Mouse (Mus musculus) myocyte (in vitro differentiated cells): ENCODE results near the gene Gm28635.

Source experiments
- MAX ChIP-seq: IDR thresholded peaks from one replicate; pipeline ENCODE4 v1.6.1; 2011; ENCODE audit warnings: low read depth, mild to moderate bottlenecking, control low read depth
- MYOG ChIP-seq, 3 experiments: IDR thresholded peaks; one replicate each; pipeline ENCODE4 v1.6.1; 2011; ENCODE audit warnings: control low read depth in 2 of 3, low read depth in 2 of 3, mild to moderate bottlenecking in 2 of 3; ENCODE audit not compliant: insufficient read length in 2 of 3, control insufficient read depth in 1 of 3, insufficient read depth in 1 of 3
- POLR2A ChIP-seq: IDR thresholded peaks from one replicate; pipeline ENCODE4 v1.6.1; 2011; ENCODE audit warnings: low read depth, mild to moderate bottlenecking, control low read depth, moderate library complexity; ENCODE audit not compliant: insufficient read length
- POLR2AphosphoS2 ChIP-seq: IDR thresholded peaks from one replicate; pipeline ENCODE4 v1.6.1; 2011; ENCODE audit warnings: low read depth, control low read depth; ENCODE audit not compliant: insufficient read length
- REST ChIP-seq: IDR thresholded peaks from one replicate; pipeline ENCODE4 v1.6.1; 2011; ENCODE audit warnings: mild to moderate bottlenecking, control low read depth, moderate library complexity; ENCODE audit not compliant: insufficient read depth, insufficient read length
- SRF ChIP-seq: IDR thresholded peaks from one replicate; pipeline ENCODE4 v1.6.1; 2011; ENCODE audit warnings: low read depth; ENCODE audit not compliant: control insufficient read depth, insufficient read length
- TCF12 ChIP-seq: IDR thresholded peaks from one replicate; pipeline ENCODE4 v1.6.1; 2011; ENCODE audit warnings: mild to moderate bottlenecking, control low read depth; ENCODE audit not compliant: poor library complexity, insufficient read depth, severe bottlenecking
- USF1 ChIP-seq: IDR thresholded peaks from one replicate; pipeline ENCODE4 v1.6.1; 2011; ENCODE audit warnings: low read depth, mild to moderate bottlenecking, control low read depth, moderate library complexity

DNA sequence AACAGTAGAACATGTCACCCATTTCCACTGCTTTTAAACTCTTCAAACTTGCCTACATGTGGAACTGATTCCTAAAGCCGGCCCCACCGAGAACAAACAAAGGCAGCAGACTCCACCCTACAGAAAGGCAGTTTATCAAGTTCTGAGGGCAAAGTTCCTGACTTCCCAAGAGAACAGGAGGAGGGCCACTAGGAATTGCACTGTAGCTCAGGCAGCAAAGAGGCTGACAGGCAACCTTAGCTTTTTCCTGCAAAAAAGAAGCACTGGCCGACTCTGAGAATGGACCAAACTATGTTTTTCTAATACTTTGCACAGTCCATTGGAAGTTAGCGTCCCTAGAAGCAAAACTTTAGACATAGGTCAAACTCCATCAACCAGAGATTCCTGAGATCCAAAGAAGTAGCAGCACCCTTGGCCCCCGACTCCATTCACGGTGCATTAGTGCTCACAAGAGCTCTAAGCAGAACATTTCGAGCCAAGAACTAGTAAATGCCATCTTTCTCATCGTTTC is 41.6 kb downstream of the Gm28635 start:
- TF ChIP-seq TCF12 = no peak
- TF ChIP-seq POLR2A = no peak
- no peak for TF ChIP-seq POLR2AphosphoS2
- TF ChIP-seq MYOG (IDR thresholded peaks at IDR 0.05; ENCODE audit: control insufficient read depth in 1 of 3, insufficient read depth in 1 of 3, insufficient read length in 2 of 3, low read depth in 2 of 3) = no peak
- TF ChIP-seq USF1 = no peak
- TF ChIP-seq MAX = no peak
- no peak for TF ChIP-seq SRF
- TF ChIP-seq REST = no peak
